Mouse (Mus musculus) layer of hippocampus, adult 11-12 months (tissue): ENCODE data around the gene Bub3.

Source experiments
- DNase-seq: peaks from one replicate; pipeline ENCODE4 v3.0.0; 2022; ENCODE audit warnings: low spot score

Bub3 gene

GRCm38 (mm10) chr7:131559986-131560696, at the start of gene Bub3:
Gene Bub3, plus strand, starts transcription at chr7:131560222.
- DNase-seq, result peak; percentile 95

DNA sequence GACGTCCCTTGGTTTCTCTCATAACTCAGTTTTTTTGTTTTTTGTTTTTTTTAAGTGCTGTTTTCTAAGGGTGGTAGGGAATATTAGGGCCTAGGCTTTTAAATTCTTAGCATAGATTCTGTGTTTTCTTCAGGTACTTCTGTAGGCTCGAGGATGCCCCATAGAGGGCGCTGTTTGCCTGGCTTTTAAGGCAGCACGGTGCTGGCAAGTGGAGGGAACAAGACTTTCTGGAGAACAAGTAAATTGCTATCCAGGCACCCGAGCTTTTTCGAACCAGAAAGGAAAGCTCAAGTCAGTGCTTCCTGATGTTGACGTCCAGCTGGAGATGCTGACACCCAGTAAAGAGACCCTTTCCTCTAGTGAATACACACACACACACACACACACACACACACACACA, 20.0 kb upstream of the Bub3 start:
- DNase-seq, result peak; percentile 86

DNA sequence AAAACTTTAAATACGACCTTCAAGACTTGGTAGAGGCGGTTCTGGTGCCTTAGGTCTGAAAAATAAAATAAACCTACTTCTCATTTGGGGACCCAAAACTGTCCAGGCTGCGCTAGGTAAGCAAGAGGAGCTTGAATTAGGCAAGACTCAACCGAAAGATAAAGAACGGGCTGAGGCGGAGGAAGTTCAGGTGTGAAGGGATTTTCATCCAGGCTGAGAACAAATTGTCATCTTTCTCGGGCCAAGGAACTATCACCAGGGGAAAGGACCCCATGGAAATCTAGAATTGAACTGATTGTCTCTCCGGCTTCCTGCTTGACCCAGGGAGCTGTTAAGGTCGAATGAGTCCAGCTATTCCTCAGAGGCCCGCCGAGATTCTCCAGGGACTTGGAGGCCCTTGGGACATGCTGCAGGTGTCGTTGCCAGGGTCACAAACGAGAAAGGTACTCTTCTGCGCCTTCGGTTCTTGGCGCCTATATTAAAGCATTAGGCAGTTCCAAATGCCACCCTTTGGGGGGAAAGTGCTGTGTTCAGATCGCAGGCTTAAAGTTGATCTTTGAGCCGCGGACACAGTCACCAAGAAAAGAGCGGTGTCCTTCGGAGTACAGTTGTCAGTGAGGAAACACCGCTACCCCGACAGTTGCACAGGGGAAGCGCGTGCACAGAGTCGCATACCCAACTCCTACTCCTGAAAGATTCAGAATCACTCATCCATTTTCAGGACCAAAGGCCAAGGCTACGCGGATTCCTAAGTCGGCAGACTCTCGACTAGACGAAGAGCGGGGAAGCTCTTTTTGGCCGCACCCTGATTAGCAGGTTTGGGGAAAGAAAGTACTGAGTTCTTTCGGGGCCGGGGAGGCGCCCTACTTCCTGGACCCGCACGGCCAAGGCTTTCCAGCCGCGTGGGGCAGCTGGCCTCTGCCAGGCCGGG, 18.6 kb upstream of the Bub3 start:
- DNase-seq, result no peak

GRCm38 (mm10) chr7:131542115-131542871, 17.7 kb upstream of the Bub3 start, which contains the start of gene Hmx3:
Gene Hmx3, plus strand, starts transcription at chr7:131542867.
- no peak for DNase-seq

- no peak for DNase-seq
Measured at GRCm38 (mm10) chr7:131542872-131543622, 17.0 kb upstream of the Bub3 start.

GRCm38 (mm10) chr7:131543623-131544481, 16.2 kb upstream of the Bub3 start:
- no peak for DNase-seq

DNA sequence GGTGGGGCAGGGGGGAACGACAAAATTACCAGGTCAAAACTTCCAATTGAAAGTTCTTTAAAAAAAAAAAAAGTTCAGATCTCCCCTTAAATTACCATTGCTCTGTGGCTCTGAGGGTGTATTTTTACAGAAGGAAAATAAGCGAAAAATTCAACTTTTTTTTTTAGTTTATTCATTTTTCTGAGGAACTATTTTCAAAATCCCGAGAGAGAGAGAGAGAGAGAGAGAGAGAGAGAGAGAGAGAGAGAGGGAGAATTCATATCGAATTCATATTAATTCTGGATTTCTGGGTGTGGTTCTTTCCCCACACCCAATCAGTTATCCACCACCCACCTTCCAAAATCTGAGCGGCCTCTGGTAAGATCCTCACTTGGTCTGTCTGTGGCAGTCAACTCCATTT, 15.2 kb upstream of the Bub3 start:
- DNase-seq, result no peak

DNA sequence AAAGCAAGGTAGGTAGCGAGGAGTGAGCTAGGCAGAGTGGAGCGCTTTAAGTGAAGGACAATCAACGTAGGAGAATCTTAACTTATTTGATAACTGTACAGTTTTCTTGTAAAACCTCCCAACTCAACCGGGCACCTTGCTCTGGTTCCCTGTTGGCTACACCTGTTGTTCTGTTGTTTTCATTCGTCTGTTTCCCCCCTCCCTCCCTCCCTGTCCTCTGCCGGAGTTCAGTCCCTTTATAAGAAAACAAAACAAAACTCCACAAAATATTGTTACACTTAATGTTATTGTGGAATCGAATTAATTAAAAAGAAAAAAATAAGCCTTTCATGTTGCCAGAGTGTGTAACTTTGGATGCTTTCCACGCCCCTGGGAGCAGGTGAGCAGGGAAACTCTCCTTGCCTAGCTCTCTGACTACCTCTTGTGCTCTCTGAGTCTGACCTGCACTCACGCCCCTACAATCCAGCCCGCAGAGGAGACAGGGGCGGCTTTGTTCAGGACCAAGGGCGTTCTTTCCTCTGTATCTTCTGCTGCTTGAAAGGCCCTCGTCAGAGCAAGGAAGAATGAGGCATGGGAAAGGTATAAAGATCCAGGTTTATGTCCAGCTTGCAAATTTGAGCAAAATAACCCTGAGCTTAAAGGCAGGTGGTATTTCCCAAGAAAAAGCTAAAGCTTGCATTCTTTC, 14.2 kb upstream of the Bub3 start:
- no peak for DNase-seq

GRCm38 (mm10) chr7:131546423-131546822, 13.6 kb upstream of the Bub3 start:
- no peak for DNase-seq

- no peak for DNase-seq
Measured at GRCm38 (mm10) chr7:131547481-131547880, 12.5 kb upstream of the Bub3 start.

DNA sequence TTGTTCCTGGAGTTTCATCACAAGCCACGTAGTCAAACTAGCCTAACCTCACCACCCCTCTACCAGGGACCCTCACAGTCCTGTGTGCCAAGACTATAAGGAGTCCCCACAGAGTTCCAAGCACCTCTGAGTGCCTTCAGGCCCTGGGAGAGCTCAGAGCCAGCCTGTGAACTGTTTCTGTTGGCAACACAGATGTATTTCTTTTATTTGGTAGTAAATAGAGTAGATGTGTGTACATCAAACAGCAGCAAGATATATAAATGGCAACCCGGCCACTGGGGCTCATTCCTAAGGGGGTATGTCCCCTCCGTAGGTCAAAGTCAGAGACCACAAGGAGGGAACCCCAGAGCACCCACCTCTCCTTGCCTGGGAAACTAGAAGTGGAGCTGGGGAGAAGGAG, 11.5 kb upstream of the Bub3 start, which contains the start of gene Hmx2:
Hmx2 (plus strand) TSS at position 301 of the 400 bp plus-strand sequence.
- DNase-seq, result no peak

- no peak for DNase-seq
Measured at GRCm38 (mm10) chr7:131551471-131551870, 8.6 kb upstream of the Bub3 start.

DNA sequence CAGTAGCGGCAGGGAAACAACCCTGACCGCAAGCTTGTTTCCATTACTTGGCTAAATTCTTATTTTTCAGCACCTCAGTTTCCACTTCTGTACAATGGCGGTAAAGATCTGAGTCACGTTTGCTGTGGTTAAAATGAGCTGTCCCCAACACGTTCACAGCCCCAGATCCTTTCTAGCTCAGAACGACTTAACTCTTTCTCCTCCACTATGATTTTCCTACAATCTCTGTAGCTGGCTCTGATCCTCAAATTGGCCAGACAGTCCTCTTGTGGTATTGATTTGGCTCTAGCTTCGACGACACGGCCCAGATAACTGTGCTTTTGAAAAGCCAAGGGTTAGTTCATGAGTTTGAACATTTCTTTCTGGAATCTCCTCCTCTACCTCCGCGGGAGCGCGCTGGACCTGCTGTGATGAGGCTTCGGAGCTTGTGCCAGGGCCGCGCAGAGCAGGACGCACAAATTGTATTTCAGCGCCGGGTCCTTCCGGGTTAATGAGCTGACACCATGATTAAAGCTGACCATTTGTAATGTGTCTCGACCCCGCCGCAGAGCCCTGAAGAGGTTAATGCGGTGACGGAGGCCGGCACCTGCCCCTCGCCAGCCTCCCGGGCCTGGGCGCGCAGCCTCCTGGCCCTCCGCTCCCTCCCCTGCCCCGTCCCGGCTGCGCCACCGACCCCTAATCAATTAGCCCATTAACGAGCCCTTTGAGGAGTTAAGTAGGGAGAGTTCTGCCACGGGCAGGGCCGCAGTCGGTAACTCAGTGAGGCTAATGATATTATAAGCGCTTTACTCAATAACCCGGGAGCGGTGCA, 7.9 kb upstream of the Bub3 start:
- no peak for DNase-seq

GRCm38 (mm10) chr7:131552781-131553180, 7.2 kb upstream of the Bub3 start:
- no peak for DNase-seq

- DNase-seq, result no peak
Measured at GRCm38 (mm10) chr7:131553771-131554175, 6.2 kb upstream of the Bub3 start.

DNA sequence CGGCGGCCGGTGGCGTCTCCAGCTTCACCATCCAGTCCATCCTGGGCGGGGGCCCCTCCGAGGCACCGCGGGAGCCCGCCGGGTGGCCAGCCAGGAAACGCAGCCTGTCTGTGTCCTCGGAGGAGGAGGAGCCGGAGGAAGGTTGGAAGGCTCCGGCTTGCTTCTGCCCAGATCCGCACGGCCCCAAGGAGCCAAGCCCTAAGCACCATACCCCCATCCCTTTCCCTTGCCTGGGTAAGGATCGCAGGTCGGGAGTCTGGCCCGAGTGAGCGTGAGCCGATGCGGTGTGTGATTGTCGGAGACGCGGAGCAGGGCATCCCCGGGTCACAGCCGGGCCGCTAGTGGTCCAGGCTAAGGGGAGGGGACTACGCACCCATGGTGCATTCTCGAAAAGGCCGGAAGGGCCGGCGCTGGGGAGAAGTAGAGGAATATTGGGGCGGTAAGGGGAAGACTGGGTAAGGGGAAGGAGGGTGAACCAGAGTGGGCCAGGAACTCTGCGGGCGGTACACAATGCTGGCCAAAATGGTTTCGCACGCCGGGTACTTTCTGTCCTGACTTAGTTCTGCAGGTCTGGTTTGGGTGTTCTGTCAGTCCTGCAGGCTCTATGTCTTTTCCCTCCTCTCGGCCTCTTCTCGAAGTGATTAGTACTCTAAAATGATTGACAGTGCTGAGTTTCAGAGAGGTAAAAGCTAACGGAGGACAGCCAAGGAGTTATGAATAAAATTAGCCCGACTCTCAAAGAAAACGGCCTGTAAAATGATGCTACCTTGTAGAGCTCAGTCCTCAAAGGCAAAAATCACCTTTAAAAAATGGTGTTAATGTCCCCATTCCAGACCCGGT, 5.5 kb upstream of the Bub3 start:
- DNase-seq, result no peak

DNA sequence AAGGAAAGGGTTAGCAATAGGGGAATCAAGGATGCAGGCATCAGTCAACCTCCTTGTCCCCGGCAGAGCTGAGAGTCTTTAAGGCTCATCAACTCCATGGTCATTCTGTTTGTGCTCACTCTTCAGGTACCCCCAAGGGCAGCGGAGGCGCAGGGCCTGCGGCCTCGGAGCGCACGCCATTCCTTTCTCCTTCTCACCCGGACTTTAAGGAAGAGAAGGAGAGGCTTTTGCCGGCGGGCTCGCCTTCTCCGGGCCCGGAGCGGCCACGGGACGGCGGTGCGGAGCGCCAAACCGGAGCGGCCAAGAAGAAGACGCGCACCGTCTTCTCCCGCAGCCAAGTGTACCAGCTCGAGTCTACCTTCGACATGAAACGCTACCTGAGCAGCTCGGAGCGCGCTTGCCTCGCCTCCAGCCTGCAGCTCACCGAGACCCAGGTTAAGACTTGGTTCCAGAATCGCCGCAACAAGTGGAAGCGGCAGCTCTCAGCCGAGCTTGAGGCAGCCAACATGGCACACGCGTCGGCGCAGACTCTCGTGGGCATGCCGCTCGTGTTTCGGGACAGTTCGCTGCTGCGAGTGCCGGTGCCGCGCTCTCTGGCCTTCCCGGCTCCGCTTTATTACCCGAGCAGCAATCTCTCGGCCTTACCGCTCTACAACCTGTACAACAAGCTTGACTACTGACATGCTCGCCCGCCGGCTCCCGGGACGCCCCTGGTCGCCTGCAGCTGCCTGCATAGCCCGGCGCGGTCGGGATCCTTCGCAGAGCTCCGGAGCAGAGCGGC, 4.5 kb upstream of the Bub3 start:
- DNase-seq, result no peak
